Mouse (Mus musculus): Measurements from ENCODE around the gene Cadm2.

GRCm38 (mm10) chr16:67347561-67347960 is 273.1 kb downstream of the Cadm2 start:
- TF ChIP-seq CTCF (IDR thresholded peaks at IDR 0.05; ENCODE audit: extremely low read depth, insufficient read depth, insufficient read length, insufficient replicate concordance): no peak
- no peak for TF ChIP-seq POLR2A (IDR thresholded peaks at IDR 0.05; ENCODE audit: low read depth, low read length)
